Mouse (Mus musculus) monocyte, adult 2 months (primary cell): ENCODE results near the gene Slc38a9.

Experiments used
- DNase-seq, 2 experiments: peaks; one replicate each; pipeline ENCODE4 v3.0.0; 2022; ENCODE audit warnings: low spot score in 2 of 2, low read depth in 1 of 2

Slc38a9 gene

GRCm38 (mm10) chr13:112744061-112744849 lies 83.7 kb downstream of the Slc38a9 start:
- DNase-seq: no peak

- DNase-seq: no peak
Measured at GRCm38 (mm10) chr13:112745936-112746694, 85.6 kb downstream of the Slc38a9 start.

- DNase-seq: no peak
Measured at GRCm38 (mm10) chr13:112746695-112747055, 86.1 kb downstream of the Slc38a9 start.

DNA sequence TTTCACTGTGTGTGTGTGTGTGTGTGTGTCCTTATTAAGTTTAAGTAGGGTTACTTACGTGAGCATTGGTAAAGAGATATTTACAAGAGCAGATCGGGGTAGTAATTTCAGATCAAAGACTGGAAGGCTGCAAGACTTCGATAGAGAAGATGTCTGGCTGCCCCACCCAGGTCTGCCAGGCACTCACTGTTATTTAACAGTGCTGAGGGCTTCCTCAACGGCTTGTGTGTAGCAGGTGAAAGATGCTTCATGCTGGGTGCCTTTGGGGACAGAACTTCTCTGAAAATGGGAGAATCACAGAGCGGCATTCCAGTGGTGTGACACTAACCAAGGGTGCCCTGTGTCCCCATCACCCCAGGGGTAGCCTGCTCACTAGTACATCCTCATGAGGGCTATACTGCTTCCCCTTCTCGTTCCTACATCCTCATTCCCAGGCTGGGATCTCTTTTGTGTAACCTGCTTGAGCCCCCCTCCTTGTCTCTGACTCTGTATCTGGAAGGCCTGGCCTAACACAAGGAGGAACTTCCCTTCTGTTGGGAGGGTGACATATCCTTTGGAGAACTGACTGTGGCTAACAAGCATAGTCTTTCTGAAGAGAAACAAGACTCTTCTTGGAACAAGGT lies 87.4 kb downstream of the Slc38a9 start:
- peak in 1 of 2 experiments; percentile 4 for DNase-seq

- DNase-seq: no peak
Measured at GRCm38 (mm10) chr13:112748808-112749510, 88.4 kb downstream of the Slc38a9 start.

DNA sequence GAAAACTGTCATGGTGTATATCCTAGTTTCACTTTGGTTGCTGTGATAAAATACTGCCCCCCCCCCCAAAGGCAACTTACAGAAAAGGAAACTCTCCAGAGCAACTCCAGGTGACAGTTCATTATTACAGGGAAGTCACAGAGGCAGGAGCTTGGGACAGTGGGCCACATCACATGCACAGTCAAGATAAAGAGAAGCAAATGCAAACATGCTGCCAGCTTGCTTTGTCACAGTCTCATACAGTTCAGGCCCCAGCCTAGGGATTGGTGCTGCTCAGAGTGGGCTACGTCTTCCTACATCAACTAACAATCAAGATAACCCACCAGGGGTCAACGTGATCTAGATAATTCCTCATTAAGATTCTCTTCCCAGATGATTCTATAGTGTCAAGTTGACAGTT lies 89.3 kb downstream of the Slc38a9 start:
- DNase-seq: no peak

GRCm38 (mm10) chr13:112751454-112752308 lies 91.1 kb downstream of the Slc38a9 start:
- DNase-seq: no peak

DNA sequence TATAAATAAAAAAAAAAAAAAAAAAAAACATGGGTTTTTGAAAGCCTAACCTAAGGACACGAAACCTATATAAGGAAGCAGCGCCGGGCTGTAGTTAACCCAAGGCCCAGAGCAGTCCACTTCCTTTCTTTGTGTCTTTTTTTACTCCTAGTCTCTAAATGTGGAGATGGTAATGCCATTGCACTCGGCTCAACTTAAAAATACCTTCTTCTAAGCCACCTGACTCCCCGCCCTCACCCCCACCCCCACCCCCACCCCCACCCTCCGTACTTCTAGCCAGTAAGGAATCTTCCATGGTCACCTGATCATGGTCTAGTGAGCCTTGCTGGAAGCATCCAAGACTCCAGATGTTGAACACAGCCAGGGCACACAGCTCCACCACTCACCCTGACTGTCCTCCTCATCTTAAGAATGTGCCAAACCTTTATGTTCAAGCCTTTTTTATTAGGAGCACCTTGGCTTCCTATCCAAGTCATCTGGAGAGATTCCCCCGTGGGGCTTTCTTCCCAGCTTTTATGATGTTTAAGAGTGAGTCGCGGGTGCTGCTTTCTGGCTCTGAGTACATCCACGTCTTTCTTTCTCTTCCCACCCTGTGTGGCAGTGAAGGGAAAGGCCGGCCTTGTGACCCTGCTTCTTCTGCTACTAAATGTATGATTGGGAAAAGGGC lies 91.9 kb downstream of the Slc38a9 start:
- DNase-seq: no peak

DNA sequence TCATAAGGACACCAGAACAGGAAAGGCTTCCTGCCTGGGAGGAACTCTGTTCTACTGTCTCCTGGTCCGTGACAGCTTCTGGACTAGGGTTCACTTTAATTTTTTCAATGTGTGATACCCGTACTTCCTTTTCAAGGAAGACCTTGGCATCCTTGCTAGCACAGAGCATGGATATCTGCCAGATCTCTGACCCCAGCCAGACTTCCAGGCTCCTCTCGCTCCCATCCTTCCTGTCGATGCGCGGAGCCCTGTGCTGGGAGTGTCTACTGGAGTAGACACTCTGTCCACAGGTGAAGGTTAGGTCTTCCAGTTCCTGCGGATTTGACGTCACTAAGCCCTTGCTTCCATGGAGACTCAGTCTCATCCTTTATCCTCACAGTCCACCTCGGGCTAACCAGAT lies 93.0 kb downstream of the Slc38a9 start:
- no peak for DNase-seq

DNA sequence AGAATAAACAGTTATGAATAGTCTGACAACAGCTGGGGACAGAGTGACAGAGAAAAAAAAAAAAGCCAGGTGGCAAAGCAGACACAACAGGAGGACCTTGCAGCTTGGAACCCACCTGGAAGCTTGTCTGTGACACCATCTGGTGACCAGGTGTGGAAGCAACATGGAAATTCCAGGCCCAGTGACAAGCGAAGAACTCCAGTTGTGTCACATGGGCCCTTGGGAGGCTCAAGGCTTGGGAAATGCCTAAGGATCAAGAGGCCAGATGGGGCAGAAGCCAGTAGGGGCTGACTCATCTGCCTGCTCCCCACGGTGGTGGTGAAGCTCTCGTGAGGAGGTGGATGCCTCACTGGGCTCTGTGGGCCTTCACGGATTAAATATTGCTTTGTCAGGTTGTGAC lies 94.3 kb downstream of the Slc38a9 start:
- no peak for DNase-seq

DNA sequence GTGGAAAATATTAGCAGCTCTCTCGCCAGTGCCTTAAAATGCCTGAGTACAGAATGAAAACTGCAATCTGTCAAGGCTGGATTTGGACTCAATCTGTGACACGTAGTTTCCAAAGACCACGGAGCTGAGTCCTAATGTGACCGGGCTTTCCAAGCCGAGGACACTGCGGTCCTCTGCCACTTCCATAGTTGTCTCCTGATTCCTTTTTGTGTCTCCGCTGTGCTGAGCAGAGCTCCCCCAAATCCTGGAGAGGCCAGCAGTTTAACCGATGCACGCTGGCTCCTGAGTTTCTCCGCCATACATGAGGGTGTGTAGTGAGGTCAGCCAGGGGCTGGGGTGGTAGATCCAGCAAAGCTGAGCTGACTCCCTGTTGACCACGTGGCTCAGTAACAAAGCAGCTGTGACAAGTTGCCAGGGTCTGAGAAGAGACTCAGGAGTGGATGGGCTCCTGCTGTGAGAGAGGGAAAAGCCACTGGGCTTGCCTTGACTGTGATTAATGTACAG lies 95.0 kb downstream of the Slc38a9 start:
- DNase-seq: no peak

GRCm38 (mm10) chr13:112757395-112757794 lies 96.8 kb downstream of the Slc38a9 start:
- no peak for DNase-seq

- DNase-seq: no peak
Measured at GRCm38 (mm10) chr13:112758546-112759090, 98.1 kb downstream of the Slc38a9 start.

GRCm38 (mm10) chr13:112759364-112759763 lies 98.8 kb downstream of the Slc38a9 start:
- DNase-seq: no peak

DNA sequence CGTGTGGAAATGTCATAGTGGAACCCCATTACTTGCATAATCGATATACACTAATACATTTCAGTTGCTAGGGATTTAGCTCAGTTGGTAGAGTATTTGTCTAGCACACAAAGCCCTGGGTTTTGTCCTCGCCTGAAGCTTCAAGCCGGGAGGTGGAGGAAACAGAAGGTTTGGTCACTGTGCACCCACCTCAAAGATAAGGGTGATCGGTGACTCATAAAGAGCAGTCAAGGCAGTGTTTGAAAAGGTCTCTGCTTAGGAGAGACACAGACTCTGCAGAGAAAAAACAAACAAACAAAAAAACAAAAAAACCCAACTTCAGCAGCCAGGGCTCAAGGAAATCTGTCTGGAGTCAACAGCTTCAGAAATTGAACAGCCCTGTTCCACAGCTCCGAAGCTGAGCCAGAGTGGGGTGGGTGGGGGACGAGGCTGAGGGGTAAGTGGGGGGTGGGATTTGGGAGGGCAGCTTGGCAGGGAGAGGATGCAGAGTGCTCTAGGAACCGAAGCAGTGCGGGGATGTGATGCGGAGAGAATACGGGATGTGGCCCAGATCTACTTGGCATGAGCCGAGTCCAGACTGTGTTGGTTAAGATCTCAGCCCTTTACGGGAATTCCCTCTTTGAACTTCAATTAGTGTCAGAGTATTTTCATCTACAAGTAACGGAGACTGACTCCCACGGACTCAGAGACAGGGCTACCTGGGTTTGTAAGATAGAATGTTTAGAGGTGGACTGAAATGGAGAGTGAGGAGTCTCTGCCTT lies 99.4 kb downstream of the Slc38a9 start:
- DNase-seq: no peak

GRCm38 (mm10) chr13:112760538-112760881 lies 100.0 kb downstream of the Slc38a9 start:
- DNase-seq: peak in 1 of 2 experiments; percentile 27

DNA sequence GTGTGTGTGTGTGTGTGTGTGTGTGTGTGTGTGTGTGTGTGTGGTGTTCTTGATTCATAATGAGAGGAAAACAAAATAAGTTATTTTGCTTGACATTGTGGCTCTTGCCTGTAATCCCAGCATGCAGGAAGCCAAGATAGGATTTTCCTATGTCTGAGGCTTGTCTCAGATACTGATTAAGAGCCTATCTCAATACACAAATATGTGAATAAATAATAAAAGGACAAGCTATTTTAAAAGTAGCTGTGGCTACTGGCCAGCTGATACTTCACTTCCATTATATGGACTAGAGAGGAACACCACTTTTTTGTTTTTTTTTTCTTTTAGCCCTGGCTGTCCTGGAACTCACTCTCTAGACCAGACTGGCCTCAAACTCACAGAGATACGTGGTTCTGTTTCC lies 101.2 kb downstream of the Slc38a9 start:
- no peak for DNase-seq

- no peak for DNase-seq
Measured at GRCm38 (mm10) chr13:112762548-112762947, 102.0 kb downstream of the Slc38a9 start.
